Mouse (Mus musculus) stomach, postnatal 0 days (tissue): ENCODE measurements around the gene St7.

Source experiments
- CTCF ChIP-seq: IDR thresholded peaks from 2 replicates; pipeline ENCODE4 v1.5.1; 2016; ENCODE audit warnings: antibody characterized with exemption, low read depth, mild to moderate bottlenecking, moderate library complexity
- EP300 ChIP-seq: optimal IDR thresholded peaks from 2 replicates; pipeline ENCODE3; 2016; ENCODE audit warnings: antibody characterized with exemption

DNA sequence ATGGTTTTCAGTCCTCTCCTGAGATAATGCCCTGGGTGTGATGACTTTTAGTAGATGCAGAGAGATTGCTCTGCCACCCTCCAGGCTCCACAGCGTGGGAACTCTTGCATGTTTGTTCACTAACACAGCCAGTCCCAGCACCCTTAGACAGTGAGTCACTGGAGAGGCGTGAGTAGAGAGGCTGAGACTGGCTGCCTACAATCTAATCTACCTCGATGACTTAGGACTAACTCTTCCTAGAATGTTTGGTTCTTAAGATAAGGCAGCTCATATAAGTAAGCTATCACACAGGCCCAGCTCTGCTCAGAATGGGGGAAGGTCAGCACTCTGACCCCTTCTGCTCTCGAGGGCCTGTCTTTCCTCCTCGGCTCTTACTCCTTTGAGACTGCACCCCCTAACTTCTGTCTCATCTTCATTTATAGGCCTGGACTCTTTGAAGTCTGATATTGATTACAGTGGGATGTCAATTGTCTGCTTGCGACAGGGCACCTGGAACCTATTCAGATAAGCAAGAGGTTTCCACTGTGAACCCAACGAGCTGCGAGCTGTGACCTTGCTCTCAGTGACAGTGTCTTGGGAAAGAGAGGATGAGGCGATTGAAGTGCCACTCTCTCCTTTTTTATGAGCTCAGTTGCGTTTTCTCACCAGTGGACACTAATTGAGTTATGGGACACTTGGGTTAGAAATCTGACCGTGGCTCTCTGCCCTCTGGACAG lies 246.1 kb downstream of the St7 start:
- TF ChIP-seq CTCF, result no peak
- no peak for TF ChIP-seq EP300
